Mouse (Mus musculus): ENCODE measurements around the gene Agap1. TPM values are rescaled to one million over a fixed set of nuclear protein-coding genes. Genes with fewer than 3 reads are reported as not detected.
A peak's percentile ranks its signal among the peaks of the same experiment; 100 is the strongest.

The Agap1 gene
- polyA plus RNA-seq, 1 experiment from 2014 or later = 23.1 TPM

GRCm38 (mm10) chr1:89525825-89526224 is 71.2 kb downstream of the Agap1 start:
- H3K27ac ChIP-seq = no peak overlapping the region
- no peak overlapping the region for H3K4me3 ChIP-seq (replicated peaks)
- 35% methylated on average over 13 of the region's 13 CpGs for WGBS
- H3K27me3 ChIP-seq = no peaks in the 10 kb centered on the region
- no peaks in the 10 kb centered on the region for H3K9me3 ChIP-seq
- no peak overlapping the region for H3K4me2 ChIP-seq
- no peak for ATAC-seq (ENCODE audit: insufficient number of reproducible peaks, insufficient read depth, low FRiP score, low TSS enrichment, low read depth)
- H3K36me3 ChIP-seq = no peaks in the 10 kb centered on the region
- H3K4me1 ChIP-seq (replicated peaks) = peaks cover 28% of the 10 kb centered on the region
- no peak overlapping the region for H3K9ac ChIP-seq (replicated peaks)

- no peak overlapping the region for H3K27ac ChIP-seq
- whole genome bisulfite sequencing = 81% methylated on average over 17 of the region's 17 CpGs
- peaks cover 14% of the 10 kb centered on the region for H3K4me1 ChIP-seq (replicated peaks)
- peaks cover 8% of the 10 kb centered on the region; the same call in 1 of the 2 replicates for H3K9me3 ChIP-seq
- no peak overlapping the region for H3K9ac ChIP-seq (replicated peaks)
- no peak for ATAC-seq (ENCODE audit: insufficient number of reproducible peaks, insufficient read depth, low FRiP score, low TSS enrichment, low read depth)
- no peak overlapping the region for H3K4me2 ChIP-seq
- no peak overlapping the region for H3K4me3 ChIP-seq (replicated peaks)
- H3K36me3 ChIP-seq = no peaks in the 10 kb centered on the region; the same call in 1 of the 2 replicates
- H3K27me3 ChIP-seq = no peaks in the 10 kb centered on the region
Measured at GRCm38 (mm10) chr1:89528671-89529276, 74.2 kb downstream of the Agap1 start.

- Histone ChIP-seq H3K9me3 (peaks cover 8% of the 10 kb centered on the region), H3K4me2 (no peak overlapping the region), H3K27me3 (no peaks in the 10 kb centered on the region), H3K27ac (no peak overlapping the region), H3K9ac (replicated peaks) (no peak overlapping the region), H3K36me3 (no peaks in the 10 kb centered on the region; the same call in 1 of the 2 replicates), H3K4me3 (replicated peaks) (no peak overlapping the region), H3K4me1 (replicated peaks) (peaks cover 19% of the 10 kb centered on the region)
- ATAC-seq (ENCODE audit: insufficient number of reproducible peaks, insufficient read depth, low FRiP score, low TSS enrichment, low read depth) = no peak
- WGBS = 87% methylated on average over 9 of the region's 9 CpGs
Measured at GRCm38 (mm10) chr1:89533702-89534101, 79.1 kb downstream of the Agap1 start.

GRCm38 (mm10) chr1:89535206-89535605 is 80.6 kb downstream of the Agap1 start:
- no peak overlapping the region for H3K4me2 ChIP-seq
- H3K4me1 ChIP-seq (replicated peaks) = peaks cover 33% of the 10 kb centered on the region
- ATAC-seq (ENCODE audit: insufficient number of reproducible peaks, insufficient read depth, low FRiP score, low TSS enrichment, low read depth) = no peak
- no peaks in the 10 kb centered on the region; the same call in 1 of the 2 replicates for H3K36me3 ChIP-seq
- H3K27ac ChIP-seq = no peak overlapping the region
- H3K4me3 ChIP-seq (replicated peaks) = no peak overlapping the region
- no peaks in the 10 kb centered on the region for H3K27me3 ChIP-seq
- no peak overlapping the region for H3K9ac ChIP-seq (replicated peaks)
- peaks cover 8% of the 10 kb centered on the region for H3K9me3 ChIP-seq

GRCm38 (mm10) chr1:89538163-89538946 is 83.7 kb downstream of the Agap1 start:
- Histone ChIP-seq H3K36me3 (no peaks in the 10 kb centered on the region), H3K4me1 (replicated peaks) (peaks cover 56% of the 10 kb centered on the region), H3K4me3 (replicated peaks) (no peak overlapping the region), H3K4me2 (no peak overlapping the region), H3K9ac (replicated peaks) (no peak overlapping the region), H3K27me3 (no peaks in the 10 kb centered on the region), H3K9me3 (no peaks in the 10 kb centered on the region; the same call in 1 of the 2 replicates), H3K27ac (no peak overlapping the region)
- no peak for ATAC-seq (ENCODE audit: insufficient number of reproducible peaks, insufficient read depth, low FRiP score, low TSS enrichment, low read depth)
- WGBS = 54% methylated on average over 18 of the region's 18 CpGs

GRCm38 (mm10) chr1:89539127-89539526 is 84.5 kb downstream of the Agap1 start:
- Histone ChIP-seq H3K9me3 (no peaks in the 10 kb centered on the region; the same call in 1 of the 2 replicates), H3K4me2 (no peak overlapping the region), H3K9ac (replicated peaks) (no peak overlapping the region), H3K4me3 (replicated peaks) (no peak overlapping the region), H3K36me3 (no peaks in the 10 kb centered on the region), H3K27ac (no peak overlapping the region), H3K4me1 (replicated peaks) (peaks cover 56% of the 10 kb centered on the region), H3K27me3 (no peaks in the 10 kb centered on the region)
- no peak for ATAC-seq (ENCODE audit: insufficient number of reproducible peaks, insufficient read depth, low FRiP score, low TSS enrichment, low read depth)
- WGBS = 51% methylated on average over 13 of the region's 13 CpGs

GRCm38 (mm10) chr1:89541151-89541550 is 86.5 kb downstream of the Agap1 start:
- H3K4me2 ChIP-seq = 0 out of 2 replicates have a peak overlapping the region, but pooled peaks have one; percentile 17
- H3K36me3 ChIP-seq = no peaks in the 10 kb centered on the region
- peak overlapping the region; percentile 41; the same call in 1 of the 2 replicates for H3K27ac ChIP-seq
- H3K9me3 ChIP-seq = no peaks in the 10 kb centered on the region; the same call in 1 of the 2 replicates
- peaks cover 50% of the 10 kb centered on the region for H3K4me1 ChIP-seq (replicated peaks)
- H3K9ac ChIP-seq (replicated peaks) = no peak overlapping the region
- H3K4me3 ChIP-seq (replicated peaks) = no peak overlapping the region
- 38% methylated on average over 13 of the region's 13 CpGs for WGBS
- no peaks in the 10 kb centered on the region for H3K27me3 ChIP-seq
- ATAC-seq (ENCODE audit: insufficient number of reproducible peaks, insufficient read depth, low FRiP score, low TSS enrichment, low read depth) = peak; percentile 56; the same call in 1 of the 2 replicates

- H3K4me3 ChIP-seq (replicated peaks) = no peak overlapping the region
Measured at GRCm38 (mm10) chr1:89542464-89542863, 87.9 kb downstream of the Agap1 start.

GRCm38 (mm10) chr1:89543312-89543711 is 88.7 kb downstream of the Agap1 start:
- no peaks in the 10 kb centered on the region for H3K27me3 ChIP-seq
- no peak overlapping the region for H3K9ac ChIP-seq (replicated peaks)
- no peaks in the 10 kb centered on the region for H3K36me3 ChIP-seq
- no peak for ATAC-seq (ENCODE audit: insufficient number of reproducible peaks, insufficient read depth, low FRiP score, low TSS enrichment, low read depth)
- no peak overlapping the region for H3K4me3 ChIP-seq (replicated peaks)
- no peaks in the 10 kb centered on the region for H3K9me3 ChIP-seq
- H3K4me1 ChIP-seq (replicated peaks) = peaks cover 60% of the 10 kb centered on the region
- 76% methylated on average over 6 of the region's 6 CpGs for WGBS
- no peak overlapping the region for H3K27ac ChIP-seq
- no peak overlapping the region for H3K4me2 ChIP-seq

More at GRCm38 (mm10) chr1:89542464-89542863, 87.9 kb downstream of the Agap1 start:
- Histone ChIP-seq H3K4me2 (no peak overlapping the region), H3K9me3 (no peaks in the 10 kb centered on the region; the same call in 1 of the 2 replicates), H3K27ac (no peak overlapping the region), H3K4me1 (replicated peaks) (peaks cover 52% of the 10 kb centered on the region), H3K27me3 (no peaks in the 10 kb centered on the region), H3K9ac (replicated peaks) (no peak overlapping the region), H3K36me3 (no peaks in the 10 kb centered on the region)
- 16% methylated on average over 6 of the region's 6 CpGs for WGBS
- no peak for ATAC-seq (ENCODE audit: insufficient number of reproducible peaks, insufficient read depth, low FRiP score, low TSS enrichment, low read depth)

- WGBS = 96% methylated on average over 4 of the region's 4 CpGs
- Histone ChIP-seq H3K4me1 (replicated peaks) (peaks cover 61% of the 10 kb centered on the region), H3K27me3 (no peaks in the 10 kb centered on the region), H3K4me3 (replicated peaks) (no peak overlapping the region), H3K4me2 (no peak overlapping the region), H3K36me3 (no peaks in the 10 kb centered on the region), H3K9me3 (no peaks in the 10 kb centered on the region), H3K27ac (no peak overlapping the region), H3K9ac (replicated peaks) (no peak overlapping the region)
- no peak for ATAC-seq (ENCODE audit: insufficient number of reproducible peaks, insufficient read depth, low FRiP score, low TSS enrichment, low read depth)
Measured at GRCm38 (mm10) chr1:89544094-89544493, 89.5 kb downstream of the Agap1 start.

GRCm38 (mm10) chr1:89545099-89545498 is 90.5 kb downstream of the Agap1 start:
- Histone ChIP-seq H3K4me2 (no peak overlapping the region), H3K9ac (replicated peaks) (no peak overlapping the region), H3K4me1 (replicated peaks) (peaks cover 59% of the 10 kb centered on the region), H3K4me3 (replicated peaks) (no peak overlapping the region), H3K36me3 (no peaks in the 10 kb centered on the region), H3K27me3 (no peaks in the 10 kb centered on the region), H3K27ac (no peak overlapping the region), H3K9me3 (no peaks in the 10 kb centered on the region)
- no peak for ATAC-seq (ENCODE audit: insufficient number of reproducible peaks, insufficient read depth, low FRiP score, low TSS enrichment, low read depth)
- WGBS = 85% methylated on average over 4 of the region's 4 CpGs
